Mouse (Mus musculus) left cerebral cortex, adult 6 months (tissue): ENCODE results near the gene Cd248. TPM values are rescaled to one million over a fixed set of nuclear protein-coding genes. Genes with fewer than 3 reads are reported as not detected.

ENCODE experiments used
- long read RNA-seq, 2 experiments: library from polyadenylated mRNA; unstranded; transcript quantifications; one replicate each; pipeline ENCODE4 v2.0.0; 2019 to 2020
- polyA plus RNA-seq: library from polyadenylated mRNA; unstranded; fragments of <200 nt; fragmentation: Nextera tagmentation; gene quantifications from 2 replicates; pipeline ENCODE4 v1.2.3, GENCODE M21; 2021

Cd248 gene
- polyA plus RNA-seq, result 2.3 and 4.5 TPM in 2 replicates
- long read RNA-seq, experiment 1, partial matches to known transcripts, result 0 of 2 reads
- long read RNA-seq, experiment 1, other reads (novel, unspliced or antisense), result 0 of 2 reads
- long read RNA-seq, experiment 2, result 0 reads

DNA sequence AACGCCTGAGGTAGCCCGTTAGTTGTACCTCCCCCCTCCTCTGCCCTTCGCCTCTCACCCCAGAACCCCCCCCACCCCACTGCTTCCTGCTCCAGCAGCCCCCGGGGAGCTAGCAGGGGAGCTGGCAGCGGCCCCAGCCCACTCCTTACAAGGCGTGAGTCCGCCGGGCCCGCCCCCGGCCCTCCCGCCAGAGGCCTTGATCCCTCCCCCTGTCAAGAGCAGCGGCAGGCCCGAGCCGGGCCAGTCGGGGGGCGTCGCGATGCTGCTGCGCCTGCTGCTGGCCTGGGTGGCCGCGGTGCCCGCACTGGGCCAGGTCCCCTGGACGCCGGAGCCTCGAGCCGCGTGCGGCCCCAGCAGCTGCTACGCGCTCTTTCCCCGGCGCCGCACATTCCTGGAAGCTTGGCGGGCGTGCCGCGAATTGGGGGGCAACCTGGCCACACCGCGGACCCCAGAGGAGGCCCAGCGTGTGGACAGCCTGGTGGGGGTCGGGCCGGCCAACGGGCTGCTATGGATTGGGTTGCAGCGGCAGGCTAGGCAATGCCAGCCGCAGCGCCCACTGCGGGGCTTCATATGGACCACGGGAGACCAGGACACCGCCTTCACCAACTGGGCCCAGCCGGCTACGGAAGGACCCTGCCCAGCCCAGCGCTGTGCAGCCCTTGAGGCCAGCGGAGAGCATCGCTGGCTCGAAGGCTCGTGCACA, at the start of gene Cd248:
Gene Cd248, plus strand, starts transcription at position 212 of the 703 bp plus-strand sequence.

GRCm38 (mm10) chr19:5023621-5024479, 44.0 kb upstream of the Cd248 start, which contains the start of gene Slc29a2:
Slc29a2 (plus strand) TSS chr19:5023860.

GRCm38 (mm10) chr19:5038709-5039156, 29.1 kb upstream of the Cd248 start, which contains the start of the genes B4gat1 and AC124502.3:
B4gat1 (plus strand) TSS chr19:5038826.
AC124502.3 (plus strand) TSS chr19:5038891.

GRCm38 (mm10) chr19:5040862-5041523, 26.9 kb upstream of the Cd248 start, which contains the start of gene Brms1:
Brms1 (plus strand) TSS chr19:5041354.

DNA sequence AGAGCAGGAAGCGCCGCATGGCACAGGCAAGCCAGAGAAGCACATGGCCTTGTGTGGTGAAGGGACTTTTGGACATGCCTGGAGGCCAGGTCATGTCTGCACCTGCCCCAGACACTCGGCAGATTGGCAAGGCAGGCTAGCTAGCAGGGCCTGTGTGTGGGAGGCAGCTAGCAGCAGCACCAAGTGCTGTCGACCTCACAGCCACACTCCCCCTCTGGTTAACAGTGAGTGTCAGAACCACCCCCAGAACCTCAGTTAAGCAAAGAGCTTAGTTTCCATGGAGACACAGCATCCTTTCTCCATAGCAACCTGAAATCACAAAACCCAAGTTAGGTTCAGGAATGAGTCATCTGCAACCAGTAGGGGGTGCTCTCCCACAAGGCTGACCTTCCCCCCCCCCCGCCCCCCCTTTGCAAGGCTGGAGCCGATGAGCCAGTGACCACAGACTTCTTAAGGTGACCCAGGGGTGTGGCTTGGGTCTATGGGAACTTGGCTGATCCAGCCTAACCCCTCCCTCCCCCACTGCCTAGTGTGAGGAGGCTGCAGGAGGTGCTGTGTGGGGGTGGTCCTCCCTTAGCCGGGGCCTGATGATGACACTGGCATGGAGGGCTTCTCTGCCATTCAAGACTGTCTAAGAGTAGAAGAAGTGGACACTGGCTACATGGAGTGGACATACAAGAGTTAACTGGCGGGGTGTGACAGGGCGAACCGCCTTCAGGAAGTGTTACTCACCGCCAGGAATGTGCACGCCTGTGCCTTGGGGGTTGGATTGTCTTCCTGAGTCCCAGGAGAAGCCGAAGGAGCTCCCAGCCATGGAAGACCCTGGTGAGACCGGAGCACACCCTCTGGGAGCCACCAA, 17.6 kb upstream of the Cd248 start, which contains the start of gene Rin1:
Gene Rin1, plus strand, starts transcription at position 435 of the 859 bp plus-strand sequence.

DNA sequence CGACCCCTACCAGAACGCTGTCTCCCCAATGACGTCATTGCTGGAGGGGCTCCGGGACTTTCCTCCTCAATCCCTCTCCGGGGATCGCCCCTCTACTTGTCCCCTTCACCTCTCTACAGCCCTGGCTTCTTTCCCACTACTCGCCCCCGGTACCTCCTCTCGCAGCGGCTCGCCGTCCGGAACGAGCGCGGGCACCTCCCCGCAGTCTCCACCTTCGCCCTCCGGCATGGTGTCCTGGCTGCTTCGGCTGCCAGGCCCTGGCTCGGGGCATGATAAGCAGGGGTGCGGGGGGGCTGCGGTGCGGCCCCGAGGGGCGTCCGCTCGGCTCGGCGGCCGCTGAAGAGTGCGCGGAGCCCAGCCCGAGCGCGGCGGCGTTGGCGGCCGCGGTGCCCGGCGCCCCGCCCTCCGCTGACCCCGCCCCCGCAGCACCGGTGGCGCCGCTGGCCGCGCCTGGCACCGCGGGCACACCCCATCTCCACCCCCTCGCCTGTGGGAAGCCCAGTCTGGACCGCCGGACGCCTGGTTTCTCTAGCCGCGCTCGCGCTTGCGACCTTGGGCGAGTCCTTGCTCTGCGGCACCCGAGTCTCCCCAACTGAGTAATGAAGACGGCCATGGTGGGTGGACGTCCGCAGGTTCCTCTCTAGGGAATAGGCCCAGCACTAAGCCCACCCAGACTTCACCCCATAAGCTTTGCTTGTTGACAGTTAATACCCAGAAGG, 17.4 kb downstream of the Cd248 start, which contains the start of gene Tmem151a:
Gene Tmem151a, minus strand, starts transcription at position 387 of the 719 bp plus-strand sequence.

DNA sequence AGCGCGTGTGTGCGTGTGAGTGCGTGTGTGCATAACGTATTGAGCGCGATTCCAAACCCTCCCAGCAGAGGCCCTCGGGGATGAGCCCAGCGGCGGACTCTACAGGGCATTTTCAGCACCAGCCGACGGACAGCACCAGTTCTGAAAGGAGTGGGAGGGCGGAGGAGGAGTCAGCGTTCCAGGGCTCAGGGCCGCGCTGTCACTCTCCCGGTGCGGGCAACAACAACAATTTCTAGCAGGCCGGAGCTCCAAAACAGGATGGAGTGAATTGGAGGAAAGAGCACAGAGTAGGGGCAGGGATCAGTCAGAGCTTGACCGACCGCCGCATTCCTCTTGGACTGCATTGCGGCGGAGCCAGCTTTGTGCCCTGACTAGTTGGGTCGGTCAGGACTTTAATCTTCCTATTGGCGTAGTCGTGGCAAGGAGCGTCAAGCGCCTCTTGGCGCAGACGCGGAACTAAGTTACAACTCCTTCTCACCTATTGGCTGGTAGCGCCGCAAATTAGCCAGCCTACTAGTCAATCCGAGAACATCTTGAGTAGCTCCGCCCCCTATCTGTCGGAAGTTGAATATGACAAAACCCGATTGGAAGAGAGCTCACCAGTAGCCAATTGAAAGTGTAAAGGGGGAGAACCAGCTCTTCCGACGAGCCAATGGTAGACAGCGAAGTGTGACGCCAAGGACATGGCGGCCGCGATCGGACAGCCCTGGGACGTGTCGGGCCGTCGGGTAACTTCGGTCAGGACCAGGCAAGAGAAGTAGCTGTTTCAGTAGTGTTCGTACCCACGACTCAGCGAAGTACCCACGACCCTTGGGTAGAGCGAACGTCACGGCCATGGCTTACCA, 20.2 kb downstream of the Cd248 start, which contains the start of gene Yif1a:
Gene Yif1a, plus strand, starts transcription at position 655 of the 845 bp plus-strand sequence.

DNA sequence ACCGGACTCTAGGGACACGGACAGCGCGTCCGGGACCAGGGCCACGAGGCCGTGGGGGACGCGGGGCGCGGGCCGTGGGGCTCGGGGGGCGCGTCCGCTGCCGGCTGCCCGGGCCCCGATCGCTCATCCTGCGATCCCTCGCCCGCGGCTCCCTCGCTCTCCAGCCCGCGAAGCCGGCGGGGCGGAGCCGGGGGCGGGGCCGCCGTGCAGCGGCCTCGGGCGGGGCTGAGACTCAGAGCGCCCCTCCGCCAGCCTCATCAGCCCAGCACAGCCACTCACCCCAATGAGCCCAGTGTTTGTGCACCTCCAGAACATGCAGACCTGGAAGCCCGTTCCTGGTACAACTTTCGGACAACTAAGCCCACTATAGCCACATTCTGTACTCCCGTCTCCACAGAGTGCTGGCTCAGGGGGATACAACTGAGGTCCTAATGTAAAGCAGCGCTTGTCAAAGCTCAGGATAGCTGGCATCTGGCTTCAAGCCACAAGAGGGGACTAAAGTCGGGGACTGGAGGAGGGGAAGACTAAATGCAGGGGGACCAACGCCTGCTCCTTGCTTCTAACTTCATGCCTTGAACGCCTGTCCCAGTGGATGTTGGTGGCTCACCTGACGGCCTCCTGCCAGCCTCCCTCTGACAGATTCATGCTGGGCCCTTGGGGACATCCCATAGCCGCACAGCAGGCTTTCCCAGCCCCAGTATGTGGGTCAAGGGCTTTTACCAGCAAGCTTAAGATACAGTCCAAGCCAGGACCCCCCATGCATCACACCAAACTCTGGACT, 30.7 kb downstream of the Cd248 start, which contains the start of gene Cnih2:
Gene Cnih2, minus strand, starts transcription at position 159 of the 781 bp plus-strand sequence.

GRCm38 (mm10) chr19:5106731-5107191, 38.9 kb downstream of the Cd248 start, which contains the start of gene Rab1b:
Rab1b (minus strand) TSS chr19:5107072.

DNA sequence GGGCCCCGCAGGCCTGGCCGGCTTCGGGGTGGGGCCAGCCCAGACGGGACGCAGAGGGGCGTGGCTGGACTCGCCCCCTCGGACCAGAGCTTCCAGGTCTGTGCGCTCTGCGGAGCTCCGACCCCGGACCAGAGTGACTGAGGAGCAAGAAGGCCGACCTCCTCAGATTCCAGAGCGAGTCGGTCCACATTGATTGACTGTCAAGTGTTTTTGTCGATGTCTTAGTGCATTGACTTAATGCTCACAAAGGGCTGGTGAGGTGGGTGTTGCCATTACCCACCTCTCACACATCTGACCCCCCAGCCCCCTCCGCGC, 50.5 kb downstream of the Cd248 start, which contains the start of gene Klc2:
Gene Klc2, minus strand, starts transcription at position 177 of the 315 bp plus-strand sequence.

Other genes starting within 250 kb of the Cd248 start
- gene Ccs, start 228.7 kb upstream of the Cd248 start, polyA plus RNA-seq, result 37.7 and 46.6 TPM in 2 replicates
- 1.5 and 1.8 TPM in 2 replicates for gene Ccdc87, start 228.7 kb upstream of the Cd248 start, polyA plus RNA-seq
- gene Ctsf, start 212.9 kb upstream of the Cd248 start, polyA plus RNA-seq, result 79.0 and 97.4 TPM in 2 replicates
- 0.28 and 1.0 TPM in 2 replicates for gene Actn3, start 190.2 kb upstream of the Cd248 start, polyA plus RNA-seq
- gene Zdhhc24, start 189.4 kb upstream of the Cd248 start, polyA plus RNA-seq, result 10.3 and 15.3 TPM in 2 replicates
- 7.2 and 18.1 TPM in 2 replicates for gene Bbs1, start 161.4 kb upstream of the Cd248 start, polyA plus RNA-seq
- 20.7 and 24.6 TPM in 2 replicates for gene Dpp3, start 139.8 kb upstream of the Cd248 start, polyA plus RNA-seq
- gene Peli3, start 125.0 kb upstream of the Cd248 start, polyA plus RNA-seq, result 8.9 and 11.4 TPM in 2 replicates
- gene Mrpl11, start 105.9 kb upstream of the Cd248 start, polyA plus RNA-seq, result 133 and 161 TPM in 2 replicates
- 12.7 and 17.4 TPM in 2 replicates for gene Npas4, start 77.8 kb upstream of the Cd248 start, polyA plus RNA-seq
- gene Slc29a2, start 44.2 kb upstream of the Cd248 start, polyA plus RNA-seq, result 6.6 and 8.4 TPM in 2 replicates
- 129 and 165 TPM in 2 replicates for gene B4gat1, start 29.3 kb upstream of the Cd248 start, polyA plus RNA-seq
- gene AC124502.3, start 29.2 kb upstream of the Cd248 start, polyA plus RNA-seq, result 1.7 and 2.9 TPM in 2 replicates
- 33.0 and 37.7 TPM in 2 replicates for gene Brms1, start 26.7 kb upstream of the Cd248 start, polyA plus RNA-seq
- 13.6 and 19.4 TPM in 2 replicates for gene Rin1, start 17.6 kb upstream of the Cd248 start, polyA plus RNA-seq
- 148 and 149 TPM in 2 replicates for gene Tmem151a, start 17.5 kb downstream of the Cd248 start, polyA plus RNA-seq
- 36.4 and 56.7 TPM in 2 replicates for gene Yif1a, start 20.5 kb downstream of the Cd248 start, polyA plus RNA-seq
- gene Cnih2, start 30.4 kb downstream of the Cd248 start, polyA plus RNA-seq, result 37.0 and 528 TPM in 2 replicates
- 140 and 175 TPM in 2 replicates for gene Rab1b, start 39.0 kb downstream of the Cd248 start, polyA plus RNA-seq
- 11.6 and 37.2 TPM in 2 replicates for gene Klc2, start 50.5 kb downstream of the Cd248 start, polyA plus RNA-seq
- 18.5 and 34.5 TPM in 2 replicates for gene Pacs1, start 205.0 kb downstream of the Cd248 start, polyA plus RNA-seq
- 203 and 220 TPM in 2 replicates for gene Sf3b2, start 227.4 kb downstream of the Cd248 start, polyA plus RNA-seq
- 30.0 and 34.7 TPM in 2 replicates for gene Gal3st3, start 230.3 kb downstream of the Cd248 start, polyA plus RNA-seq